Mouse (Mus musculus) cortical plate, adult 2 months (tissue): Measurements from ENCODE around the gene 2610021A01Rik. TPM values are rescaled to one million over a fixed set of nuclear protein-coding genes. Genes with fewer than 3 reads are reported as not detected.
"Not testable (repeated sequence)": the region's sequence is repeated elsewhere in the genome, so short reads cannot be mapped to it uniquely, and the experiment has no call there.

Source experiments
- H3K27ac ChIP-seq: fragments of 200-500 bp; 2 replicates; pipeline ENCODE4 v1.5.1; 2012; ENCODE audit warnings: low read length, control low read depth, inconsistent platforms; ENCODE audit not compliant: insufficient read depth
- H3K4me1 ChIP-seq: fragments of 200-500 bp; 2 replicates; pipeline ENCODE4 v1.6.1; 2011; ENCODE audit warnings: low read length; ENCODE audit not compliant: control insufficient read depth, insufficient read depth
- H3K4me3 ChIP-seq: fragments of 200-500 bp; 2 replicates; pipeline ENCODE4 v1.5.1; 2011; ENCODE audit warnings: mild to moderate bottlenecking, low read length, control low read depth; ENCODE audit not compliant: insufficient read depth
- CTCF ChIP-seq: fragments of 200-500 bp; IDR thresholded peaks from 2 replicates; pipeline ENCODE4 v1.5.1; 2011; ENCODE audit warnings: mild to moderate bottlenecking, control low read depth, low read length; ENCODE audit not compliant: insufficient read depth; ENCODE audit errors: extremely low read depth
- POLR2A ChIP-seq: fragments of 200-500 bp; IDR thresholded peaks from 2 replicates; pipeline ENCODE4 v1.6.1; 2011; ENCODE audit warnings: mild to moderate bottlenecking, low read length, control low read depth; ENCODE audit not compliant: insufficient read depth; ENCODE audit errors: extremely low read depth
- polyA plus RNA-seq: library from polyadenylated mRNA; depleted of rRNA; stranded (reverse); fragments of >200 nt; gene quantifications from 2 replicates; pipeline ENCODE4 v1.2.3, GENCODE M21; 2012; rRNA removed

Gene 2610021A01Rik
- polyA plus RNA-seq, result 13.7 and 14.1 TPM in 2 replicates

- Histone ChIP-seq H3K27ac (peak within 1 kb of the TSS; percentile 52; the same call in 1 of the 2 replicates), H3K4me3 (peak within 1 kb of the TSS; percentile 92), H3K4me1 (no peaks in the 10 kb centered on the region)
- no peak for TF ChIP-seq POLR2A
- TF ChIP-seq CTCF, result no peak
Measured at GRCm38 (mm10) chr7:41599034-41599813, at the start of gene 2610021A01Rik. Gene 2610021A01Rik, plus strand, starts transcription at chr7:41599230.

GRCm38 (mm10) chr7:41560681-41561080 lies 38.3 kb upstream of the 2610021A01Rik start:
- Histone ChIP-seq H3K4me3 (no peak overlapping the region), H3K27ac (no peak overlapping the region), H3K4me1 (no peaks in the 10 kb centered on the region)
- TF ChIP-seq CTCF (no peak), POLR2A (no peak)

DNA sequence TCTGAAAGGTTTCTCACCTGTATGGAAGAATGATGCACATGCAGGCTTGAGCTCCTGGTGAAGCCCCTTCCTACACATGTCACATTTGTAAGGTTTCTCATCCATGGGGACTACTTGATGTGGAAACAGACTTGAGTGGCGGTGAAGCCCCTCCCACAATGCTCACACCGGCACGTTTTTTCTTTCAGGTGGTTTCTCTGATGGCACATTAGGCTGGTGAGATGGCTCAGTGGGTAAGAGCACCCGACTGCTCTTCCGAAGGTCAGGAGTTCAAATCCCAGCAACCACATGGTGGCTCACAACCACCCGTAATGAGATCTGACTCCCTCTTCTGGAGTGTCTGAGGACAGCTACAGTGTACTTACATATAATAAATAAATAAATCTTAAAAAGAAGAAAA lies 25.5 kb upstream of the 2610021A01Rik start, which contains the start of gene Gm6871:
Gene Gm6871 (minus strand): TSS at position 101 of the 400 bp plus-strand sequence.
- not testable (repeated sequence) for H3K27ac ChIP-seq, H3K4me1 ChIP-seq, H3K4me3 ChIP-seq

DNA sequence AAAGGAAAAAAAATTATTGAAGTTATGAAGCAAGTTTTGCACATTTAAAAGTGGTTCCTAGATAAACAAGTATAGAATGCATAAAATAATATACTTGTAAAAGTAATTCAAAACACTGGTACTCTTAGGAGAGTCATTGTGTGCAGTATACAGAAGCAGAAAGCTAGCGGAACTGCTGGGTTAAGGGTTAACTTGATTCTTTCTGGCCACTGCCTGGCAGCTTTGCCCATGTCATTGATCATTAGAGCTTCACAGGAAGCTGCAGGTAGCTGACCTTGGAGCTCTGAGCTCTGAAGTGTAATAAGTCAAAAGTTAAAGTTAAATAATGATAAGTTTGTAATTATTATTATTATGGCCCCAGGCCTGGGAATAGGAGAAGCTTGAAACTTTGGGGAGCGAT lies 21.1 kb upstream of the 2610021A01Rik start:
- Histone ChIP-seq H3K4me1 (no peaks in the 10 kb centered on the region), H3K27ac (no peak overlapping the region), H3K4me3 (no peak overlapping the region)
- TF ChIP-seq POLR2A, result no peak
- TF ChIP-seq CTCF, result no peak

DNA sequence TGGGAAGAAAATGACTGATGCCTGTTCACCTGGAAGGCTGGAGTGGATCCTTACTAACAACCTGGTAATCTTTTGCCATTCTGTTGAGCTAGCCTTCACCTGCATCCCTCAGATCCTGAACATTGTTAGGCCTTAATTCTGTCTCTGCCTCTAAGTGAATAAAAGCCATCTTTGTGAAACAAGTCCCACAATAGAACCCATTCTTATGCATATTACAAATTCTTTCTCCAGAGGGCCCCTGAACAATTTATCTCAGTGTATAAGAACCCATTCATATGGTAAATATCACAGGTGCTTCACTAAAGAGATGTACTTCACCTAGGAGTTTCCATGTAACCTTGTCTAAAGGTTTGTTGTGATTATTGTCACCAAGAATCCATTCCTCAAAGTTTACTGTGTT lies 17.0 kb upstream of the 2610021A01Rik start:
- Histone ChIP-seq H3K27ac (no peak overlapping the region), H3K4me3 (no peak overlapping the region), H3K4me1 (no peaks in the 10 kb centered on the region)
- TF ChIP-seq CTCF (no peak), POLR2A (no peak)

DNA sequence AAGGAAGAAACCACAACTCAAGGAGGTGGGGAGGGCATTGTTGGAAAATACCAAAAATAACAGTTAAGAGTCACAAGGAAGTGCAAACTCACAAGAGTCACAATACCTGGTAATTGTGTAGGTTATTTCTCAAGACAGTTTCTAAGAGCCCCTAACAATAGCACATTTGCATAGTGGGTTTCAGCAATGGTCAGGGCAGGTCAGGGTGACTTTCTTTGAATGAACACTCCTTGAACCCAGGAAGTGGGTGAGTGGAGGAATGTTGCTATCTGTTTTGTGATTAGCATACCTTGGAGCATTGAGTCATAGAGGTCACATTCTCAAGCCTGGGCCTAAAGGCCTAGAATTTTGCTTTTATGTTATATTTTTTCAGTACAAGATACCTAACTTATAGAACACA lies 11.2 kb upstream of the 2610021A01Rik start:
- H3K4me1 ChIP-seq, H3K4me3 ChIP-seq, H3K27ac ChIP-seq: not testable (repeated sequence)

- TF ChIP-seq CTCF (no peak), POLR2A (no peak)
- Histone ChIP-seq H3K27ac (no peak overlapping the region), H3K4me3 (peak overlapping the region; percentile 92), H3K4me1 (no peaks in the 10 kb centered on the region)
Measured at GRCm38 (mm10) chr7:41598615-41599014, 415 bp upstream of the 2610021A01Rik start.

- H3K4me1 ChIP-seq, result no peaks in the 10 kb centered on the region
- TF ChIP-seq POLR2A (no peak), CTCF (no peak)
- H3K27ac ChIP-seq, result no peak overlapping the region
- H3K4me3 ChIP-seq, result peak overlapping the region; percentile 92; the same call in 1 of the 2 replicates
Measured at GRCm38 (mm10) chr7:41599932-41600548, 1.0 kb downstream of the 2610021A01Rik start.

GRCm38 (mm10) chr7:41611654-41612053 lies 12.6 kb downstream of the 2610021A01Rik start:
- H3K4me1 ChIP-seq, result no peaks in the 10 kb centered on the region
- no peak for TF ChIP-seq POLR2A
- no peak for TF ChIP-seq CTCF
- no peak overlapping the region for H3K4me3 ChIP-seq
- no peak overlapping the region for H3K27ac ChIP-seq

- H3K4me3 ChIP-seq, H3K27ac ChIP-seq, H3K4me1 ChIP-seq: not testable (repeated sequence)
Measured at GRCm38 (mm10) chr7:41616241-41616640, 17.2 kb downstream of the 2610021A01Rik start.
